Mouse (Mus musculus) lung, postnatal 14 days (tissue): Measurements from ENCODE around the gene Gm17783.
"Not testable (repeated sequence)": the region's sequence is repeated elsewhere in the genome, so short reads cannot be mapped to it uniquely, and the experiment has no call there.

Source experiments
- DNase-seq: peaks from one replicate; pipeline ENCODE4 v3.0.0; 2021

The Gm17783 gene

DNA sequence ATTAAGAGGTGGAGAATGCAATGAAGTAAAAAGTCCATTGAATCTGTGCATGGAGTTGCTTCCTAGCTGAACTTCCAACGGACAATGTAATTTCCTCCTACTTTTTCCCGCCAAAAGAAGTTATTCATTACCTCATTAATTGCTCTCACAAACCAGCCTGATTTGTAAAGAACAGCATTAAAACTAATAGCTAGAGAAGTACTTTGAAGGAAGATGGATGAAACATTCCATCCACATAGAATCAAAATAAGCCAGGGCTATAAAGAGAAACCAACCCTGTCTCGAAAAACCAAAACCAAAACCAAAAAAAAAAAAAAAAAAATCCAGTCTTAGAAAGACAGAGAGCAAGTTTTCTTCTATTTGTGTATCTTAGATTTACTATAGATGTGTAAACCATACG is at the start of gene Gm17783:
TSS of gene Gm17783 (minus strand) at position 101 of the 400 bp plus-strand sequence.
- no peak for DNase-seq

DNA sequence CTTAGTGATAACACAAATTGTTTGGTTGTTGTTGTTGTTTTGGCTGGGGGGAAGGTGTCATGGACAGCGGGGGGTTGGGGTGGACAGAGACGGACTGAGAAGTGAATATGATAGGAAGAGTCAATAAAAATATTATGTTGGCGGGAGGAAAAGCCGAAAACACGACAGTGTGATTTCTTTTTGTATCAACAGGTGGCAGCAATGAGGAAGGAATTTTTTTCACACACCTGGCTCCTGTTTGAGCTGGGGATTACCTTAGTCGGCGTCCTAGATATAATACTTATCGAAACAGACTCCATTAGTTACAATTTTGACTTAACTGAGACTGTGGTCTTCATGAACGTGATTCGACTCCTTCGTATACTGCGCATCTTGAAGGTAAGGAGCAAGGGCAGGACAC is 48.0 kb upstream of the Gm17783 start:
- DNase-seq = no peak

DNA sequence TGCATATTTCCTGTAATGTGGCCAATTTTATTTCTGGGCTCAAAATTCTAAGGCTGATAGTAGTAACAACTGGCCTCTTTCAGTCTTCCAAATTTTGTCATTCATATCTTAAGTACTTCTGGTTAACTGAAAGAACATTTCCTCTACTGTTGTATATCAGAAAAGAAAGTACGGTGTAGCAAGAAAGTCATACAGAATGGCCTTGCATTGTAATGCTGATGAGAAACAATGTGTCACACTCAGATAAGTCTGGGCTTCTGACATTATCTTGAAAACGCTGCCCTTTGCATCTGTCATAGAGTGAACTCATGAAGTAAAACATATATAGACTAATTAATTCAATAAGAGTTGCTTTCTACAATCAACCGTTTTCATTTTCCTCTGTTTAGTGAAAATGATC is 40.5 kb upstream of the Gm17783 start:
- no peak for DNase-seq

DNA sequence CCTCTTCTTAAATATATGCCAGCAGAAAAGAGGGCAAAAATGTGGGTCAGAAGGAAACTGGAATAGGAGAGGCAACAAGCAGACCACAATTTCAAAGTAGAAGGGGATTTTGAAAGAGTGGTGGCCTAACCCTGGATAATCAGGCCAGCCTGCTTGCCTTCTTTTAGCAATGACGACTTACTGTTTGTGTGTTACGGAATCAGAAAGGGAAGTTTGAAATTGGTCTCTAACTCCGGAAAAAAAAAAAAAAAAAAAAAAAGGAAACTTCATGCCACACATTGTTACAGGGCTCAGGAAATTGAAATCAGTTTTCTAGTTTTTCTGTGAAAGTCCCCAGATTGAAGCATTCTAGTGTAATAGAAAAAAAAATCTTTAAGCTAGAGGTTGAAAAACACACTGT is 29.9 kb upstream of the Gm17783 start:
- no peak for DNase-seq

DNA sequence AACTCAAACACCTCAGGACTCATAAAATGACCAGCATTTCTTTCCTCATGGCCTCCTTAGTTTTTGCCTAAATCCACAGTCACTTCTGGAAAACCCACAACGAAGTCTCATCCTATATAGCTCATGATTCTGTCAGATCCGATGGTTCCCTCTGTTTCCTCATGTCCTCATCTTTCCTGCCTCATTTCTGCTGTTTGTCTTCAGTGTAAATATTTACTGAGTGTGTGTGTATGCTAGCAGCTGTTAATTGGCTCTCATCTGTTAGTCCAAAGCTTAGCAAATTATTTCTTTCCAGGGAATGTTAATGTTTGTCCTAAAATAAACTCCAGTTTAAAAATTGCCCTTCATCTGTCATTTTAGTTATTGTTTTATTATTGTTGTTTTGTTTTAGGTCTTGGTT is 19.7 kb upstream of the Gm17783 start:
- DNase-seq = no peak

DNA sequence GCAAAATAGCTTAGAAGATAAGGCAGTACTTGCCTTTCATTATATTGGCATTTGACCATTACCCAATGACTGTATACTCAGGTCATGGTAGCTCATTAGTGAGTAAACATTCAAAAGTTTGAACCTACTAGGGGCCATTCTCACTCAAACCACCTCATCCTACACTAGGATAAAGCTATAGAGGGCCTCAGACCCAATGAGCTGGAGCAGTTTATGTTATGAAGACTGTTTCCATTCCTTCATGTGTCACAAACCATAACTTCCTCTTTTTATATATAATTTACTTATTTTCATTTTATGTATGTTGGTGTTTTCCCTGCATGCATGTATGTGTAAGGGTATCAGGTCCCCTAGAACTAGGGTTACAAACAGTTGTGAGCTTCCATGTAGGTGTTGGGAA is 16.1 kb upstream of the Gm17783 start:
- no peak for DNase-seq

DNA sequence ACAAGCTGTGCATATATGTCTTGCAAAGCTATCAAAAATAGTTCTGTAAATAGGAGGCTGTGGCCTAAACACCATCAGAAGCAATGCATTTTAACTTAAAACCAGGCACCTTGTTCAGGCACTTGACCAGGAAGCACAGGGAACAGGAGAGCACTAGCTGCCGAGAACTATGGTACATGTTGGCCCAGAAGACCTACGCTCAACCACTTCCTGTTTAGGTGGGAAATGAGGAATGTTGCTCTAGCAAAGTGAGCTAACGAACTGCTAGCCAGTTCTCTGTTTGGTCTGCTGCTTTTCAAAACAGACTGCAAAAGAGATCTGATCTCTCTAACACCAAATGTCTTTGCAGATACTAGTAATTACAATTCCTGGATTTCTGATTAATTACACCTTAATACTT is 12.5 kb upstream of the Gm17783 start:
- DNase-seq = no peak

DNA sequence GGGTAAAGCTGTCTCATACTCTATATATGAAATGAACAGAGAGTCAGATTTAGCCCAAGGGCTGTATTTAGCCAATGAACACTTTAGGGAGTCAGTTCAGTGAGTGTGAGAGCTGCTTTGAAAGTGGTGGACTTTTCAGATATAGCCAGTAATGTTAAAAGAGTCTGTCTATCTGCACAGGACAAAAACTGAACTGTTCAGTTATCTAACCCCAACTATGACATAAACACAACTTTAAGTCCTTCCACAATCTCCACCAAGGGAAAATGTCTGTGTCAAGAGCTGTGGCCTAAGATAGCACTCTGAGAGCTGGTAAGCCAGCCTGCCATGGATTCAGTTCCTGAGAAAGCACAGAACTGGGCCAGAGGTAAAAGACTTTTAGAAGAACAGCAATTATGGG is 10.3 kb upstream of the Gm17783 start:
- DNase-seq = no peak

DNA sequence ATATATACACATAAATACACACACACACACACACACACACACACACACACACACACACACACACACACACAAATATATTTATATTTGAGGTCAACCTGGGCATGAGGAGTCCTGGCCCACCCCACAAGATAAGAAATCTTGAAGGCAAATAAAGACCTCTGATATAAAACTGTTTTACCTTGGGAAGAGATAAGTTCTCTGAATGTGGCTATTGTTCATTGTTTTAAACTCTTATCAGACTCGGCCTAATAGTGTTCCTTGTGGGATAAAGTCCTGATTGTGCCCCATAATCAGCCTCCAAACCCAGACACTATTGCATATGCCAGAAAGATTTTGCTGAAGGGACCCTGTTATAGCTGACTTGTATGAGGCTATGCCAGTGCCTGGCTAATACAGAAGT is 6.5 kb upstream of the Gm17783 start:
- not testable (repeated sequence) for DNase-seq

DNA sequence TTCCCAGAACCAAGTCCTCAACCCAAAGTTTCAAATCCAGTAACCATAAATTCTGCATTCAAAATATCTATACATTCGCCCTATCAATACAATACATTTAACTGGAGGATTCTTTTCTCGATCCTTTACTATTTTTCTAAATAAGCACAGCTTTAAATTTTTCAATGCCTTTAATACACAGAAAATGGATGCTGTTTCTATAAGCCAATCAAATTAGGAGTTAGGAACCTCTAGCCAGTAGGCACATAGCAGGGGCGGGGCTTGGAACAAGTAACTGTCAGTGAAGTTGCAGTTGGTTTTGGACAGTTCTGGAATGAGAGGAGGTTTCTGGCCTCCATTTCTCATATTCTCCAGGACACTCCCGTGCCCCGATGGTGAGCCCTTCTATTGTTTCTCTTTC is 3.2 kb upstream of the Gm17783 start, which contains the start of gene Slc9c1:
TSS of gene Slc9c1 (plus strand) at position 301 of the 400 bp plus-strand sequence.
- DNase-seq = no peak

DNA sequence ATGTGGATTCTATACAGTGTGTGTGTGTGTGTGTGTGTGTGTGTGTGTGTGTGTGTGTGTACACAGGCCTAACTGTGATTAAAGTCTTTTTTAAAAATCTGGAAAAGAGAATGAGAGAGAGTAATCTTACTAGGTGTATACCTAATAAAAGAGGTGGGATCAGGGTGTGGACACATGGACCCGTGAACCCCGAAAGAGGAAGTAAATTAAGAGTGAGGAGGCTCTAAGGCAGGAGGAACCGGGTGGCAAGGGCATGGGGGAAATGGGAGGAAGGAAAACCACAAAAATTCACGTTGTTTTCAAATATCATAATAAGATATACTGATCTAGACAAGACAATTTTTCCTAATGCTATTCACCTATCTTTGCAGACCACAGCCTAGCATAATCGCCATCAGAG is 6.3 kb downstream of the Gm17783 start:
- no peak for DNase-seq

DNA sequence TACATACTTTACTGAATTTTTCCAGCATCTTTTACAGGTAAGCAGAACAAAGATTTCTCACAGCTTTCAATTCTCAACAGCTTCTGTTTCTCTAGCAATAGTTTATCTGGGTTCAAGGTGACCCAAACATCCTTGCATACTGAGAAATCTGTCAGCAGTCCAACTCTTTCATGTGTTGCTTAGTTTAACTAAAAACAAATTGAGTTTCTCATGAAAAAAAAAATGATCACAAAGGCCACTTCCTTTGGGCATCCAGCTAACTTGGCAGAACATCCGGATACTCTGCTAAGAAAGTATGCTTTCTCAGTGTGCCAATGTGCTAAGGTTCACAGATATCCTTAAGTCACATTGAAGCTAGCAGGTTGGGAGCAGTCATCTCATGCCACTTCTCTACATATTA is 36.5 kb downstream of the Gm17783 start:
- DNase-seq = no peak

DNA sequence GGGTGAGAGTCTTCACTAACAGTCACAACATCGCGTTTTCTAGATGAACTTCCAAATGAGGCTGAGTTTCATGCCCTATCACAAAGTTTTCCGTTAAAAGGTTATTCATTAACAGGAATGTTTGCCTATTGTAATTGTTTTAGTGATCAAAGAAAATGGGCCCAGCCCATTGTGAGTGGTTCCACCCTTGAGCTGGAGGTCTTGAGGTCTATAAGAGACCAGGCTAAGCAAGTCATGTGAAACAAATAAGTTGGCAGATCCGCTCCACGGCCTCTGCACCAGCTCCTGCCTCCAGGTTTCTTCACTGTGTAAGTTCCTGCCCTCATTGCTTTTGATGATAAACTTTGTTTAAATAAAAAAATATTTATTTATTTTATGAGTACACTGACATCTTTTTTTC is 38.9 kb downstream of the Gm17783 start, which contains the start of gene Gm609:
TSS of gene Gm609 (minus strand) at position 43 of the 400 bp plus-strand sequence.
- no peak for DNase-seq

DNA sequence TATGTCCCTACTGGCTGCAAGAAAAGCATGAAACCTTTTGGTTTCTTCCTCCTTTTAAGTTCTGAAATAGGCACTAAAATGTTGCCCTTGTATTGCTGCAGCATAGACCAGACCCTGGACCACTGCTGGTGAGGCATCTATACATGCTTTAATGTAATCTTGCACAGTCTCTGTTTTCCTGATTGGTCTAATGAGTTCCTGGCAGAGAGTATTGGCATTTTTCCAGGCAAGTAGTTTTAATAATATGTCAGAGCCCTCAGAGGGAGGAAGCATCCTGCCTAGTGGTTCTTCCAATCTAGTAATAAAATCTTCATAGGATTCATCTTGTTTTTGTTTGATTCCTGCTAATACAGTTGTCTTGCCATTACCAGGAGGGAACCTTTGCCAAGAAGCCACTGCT is 54.9 kb downstream of the Gm17783 start:
- no peak for DNase-seq

DNA sequence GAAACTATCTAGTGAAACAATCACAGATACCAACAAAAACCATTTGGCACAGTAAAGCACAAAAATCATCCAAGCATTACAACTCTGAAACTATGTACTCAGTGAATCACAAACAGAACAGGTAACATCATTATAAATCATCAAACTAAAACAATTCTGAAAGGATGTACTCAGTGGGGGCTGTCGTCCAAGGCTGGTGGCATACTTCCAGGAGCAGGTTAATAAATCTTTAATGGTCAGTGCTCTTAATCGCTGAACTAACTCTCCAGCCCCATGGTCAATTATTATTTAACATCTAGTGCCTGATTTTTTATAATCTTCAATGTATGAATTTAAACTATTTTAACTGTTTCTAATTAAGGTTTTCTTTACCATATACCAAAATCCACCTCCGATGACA is 60.0 kb downstream of the Gm17783 start:
- DNase-seq = not testable (repeated sequence)
